Mouse (Mus musculus) Patski (cell line): ENCODE results near the gene Pip4k2a. TPM values are rescaled to one million over a fixed set of nuclear protein-coding genes. Genes with fewer than 3 reads are reported as not detected.
A peak's percentile ranks its signal among the peaks of the same experiment; 100 is the strongest.

ENCODE experiments used
- ATAC-seq: fragments of 100-300 bp; one replicate; pipeline ENCODE4 v1.8.0; 2021
- CTCF ChIA-PET: fragments of 350-600 bp; sonication (Branson Sonifier 250); formaldehyde crosslinking; loops from one replicate; lab custom pipeline; 2022; ENCODE audit warnings: inconsistent platforms; lab: Charles Lee
- POLR2A ChIA-PET: fragments of 350-600 bp; sonication (Branson Sonifier 250); formaldehyde crosslinking; loops from one replicate; lab custom pipeline; 2022; ENCODE audit warnings: antibody characterized with exemption, inconsistent platforms; lab: Charles Lee
- DNase-seq: peaks from one replicate; pipeline ENCODE4 v3.0.0-alpha.2; 2011; ENCODE audit warnings: low read depth, low spot score
- H3K27me3 ChIP-seq: fragments of 371-371 bp; one replicate; pipeline ENCODE4 v1.5.1; 2021
- CTCF ChIP-seq: fragments of 100-300 bp; IDR thresholded peaks from one replicate; pipeline ENCODE4 v1.5.1; 2021
- in situ Hi-C: fragments of 300-500 bp; cut with MboI; formaldehyde crosslinking; loops from 3 replicates; pipeline ENCODE4 v1.11.1; 2018; ENCODE audit warnings: low pct_unique_long_range_greater_than_20kb, mixed read lengths
- polyA plus RNA-seq: library from polyadenylated mRNA; unstranded; gene quantifications from one replicate; pipeline ENCODE4 v1.2.3, GENCODE M21; 2021

Pip4k2a gene
- polyA plus RNA-seq, 1 experiment from 2014 or later, result 17.6 TPM

- in situ Hi-C loops, result no loop called here
- TF ChIP-seq CTCF, result no peak
- CTCF ChIA-PET, result no interaction called here
- DNase-seq (no peak), ATAC-seq (no peak)
- H3K27me3 ChIP-seq, result no peaks in the 10 kb centered on the region
- POLR2A ChIA-PET, result interaction anchor here (1.0 kb wide), 1 partner anchor 54 kb away, joined by 3 read pairs; no protein-coding TSS in a partner anchor
Measured at GRCm38 (mm10) chr2:18943930-18944329, 54.0 kb downstream of the Pip4k2a start.

- TF ChIP-seq CTCF, result no peak
- CTCF ChIA-PET, result interaction anchor here (0.8 kb wide), 1 partner anchor 21 kb away, joined by 3 read pairs; no protein-coding TSS in a partner anchor
- DNase-seq (no peak), ATAC-seq (no peak)
- H3K27me3 ChIP-seq, result no peaks in the 10 kb centered on the region
- POLR2A ChIA-PET, result interaction anchor here (0.6 kb wide), 1 partner anchor 71 kb away, joined by 3 read pairs; no protein-coding TSS in a partner anchor
- in situ Hi-C loops, result no loop called here
Measured at GRCm38 (mm10) chr2:18943366-18943765, 54.6 kb downstream of the Pip4k2a start.

- DNase-seq (no peak), ATAC-seq (no peak)
- no peaks in the 10 kb centered on the region for H3K27me3 ChIP-seq
- CTCF ChIA-PET, result interaction anchor here (1.4 kb wide), 1 partner anchor 9 kb away, joined by 4 read pairs; no protein-coding TSS in a partner anchor
- POLR2A ChIA-PET, result interaction anchor here (0.5 kb wide), 1 partner anchor 39 kb away, joined by 5 read pairs; no protein-coding TSS in a partner anchor
- no peak for TF ChIP-seq CTCF
- in situ Hi-C loops, result no loop called here
Measured at GRCm38 (mm10) chr2:18940693-18941270, 57.1 kb downstream of the Pip4k2a start.

- H3K27me3 ChIP-seq, result no peaks in the 10 kb centered on the region
- CTCF ChIA-PET, result interaction anchor here (0.9 kb wide), 1 partner anchor 9 kb away, joined by 3 read pairs; no protein-coding TSS in a partner anchor
- POLR2A ChIA-PET, result interaction anchor here (0.7 to 0.9 kb wide), 2 partner anchors 22 to 59 kb away, joined by 3 read pairs; partner anchors contain the start of genes 4930426L09Rik and Pip4k2a
- in situ Hi-C loops, result no loop called here
- DNase-seq (no peak), ATAC-seq (peak; percentile 44)
- TF ChIP-seq CTCF, result no peak
Measured at GRCm38 (mm10) chr2:18938923-18939329, 59.0 kb downstream of the Pip4k2a start.

- no peak for DNase-seq
- no peak for ATAC-seq
- in situ Hi-C loops, result no loop called here
- ChIA-PET CTCF (no interaction called here), POLR2A (interaction anchor here (0.7 to 0.9 kb wide), 2 partner anchors 21 to 60 kb away, joined by 3 read pairs; partner anchors contain the start of genes 4930426L09Rik and Pip4k2a)
- H3K27me3 ChIP-seq, result no peaks in the 10 kb centered on the region
- no peak for TF ChIP-seq CTCF
Measured at GRCm38 (mm10) chr2:18938232-18938631, 59.7 kb downstream of the Pip4k2a start.

- in situ Hi-C loops, result no loop called here
- POLR2A ChIA-PET, result no interaction called here
- CTCF ChIA-PET, result interaction anchor here (3.6 kb wide), 1 partner anchor 10 kb away, joined by 12 read pairs; no protein-coding TSS in a partner anchor
- no peak for TF ChIP-seq CTCF
- ATAC-seq, result no peak
- DNase-seq, result no peak
- no peaks in the 10 kb centered on the region for H3K27me3 ChIP-seq
Measured at GRCm38 (mm10) chr2:18937611-18938010, 60.3 kb downstream of the Pip4k2a start.

- ATAC-seq (no peak), DNase-seq (no peak)
- in situ Hi-C loops, result no loop called here
- no peaks in the 10 kb centered on the region for H3K27me3 ChIP-seq
- ChIA-PET CTCF (interaction anchor here (0.6 to 3.6 kb wide), 2 partner anchors 11 to 64 kb away, joined by 3 to 12 read pairs; no protein-coding TSS in a partner anchor), POLR2A (no interaction called here)
- no peak for TF ChIP-seq CTCF
Measured at GRCm38 (mm10) chr2:18936446-18936845, 61.5 kb downstream of the Pip4k2a start.

- ChIA-PET POLR2A (no interaction called here), CTCF (interaction anchor here (0.8 to 3.6 kb wide), 2 partner anchors 12 to 67 kb away, joined by 3 to 12 read pairs; no protein-coding TSS in a partner anchor)
- ATAC-seq (no peak), DNase-seq (no peak)
- no peaks in the 10 kb centered on the region for H3K27me3 ChIP-seq
- in situ Hi-C loops, result no loop called here
- TF ChIP-seq CTCF, result no peak
Measured at GRCm38 (mm10) chr2:18935581-18936027, 62.3 kb downstream of the Pip4k2a start.

GRCm38 (mm10) chr2:18934131-18934530 lies 63.8 kb downstream of the Pip4k2a start:
- DNase-seq (no peak), ATAC-seq (no peak)
- in situ Hi-C loops, result no loop called here
- ChIA-PET CTCF (interaction anchor here (3.6 kb wide), 1 partner anchor 13 kb away, joined by 12 read pairs; no protein-coding TSS in a partner anchor), POLR2A (no interaction called here)
- H3K27me3 ChIP-seq, result no peaks in the 10 kb centered on the region
- no peak for TF ChIP-seq CTCF

- no peaks in the 10 kb centered on the region for H3K27me3 ChIP-seq
- POLR2A ChIA-PET, result no interaction called here
- DNase-seq, result no peak
- in situ Hi-C loops, result no loop called here
- no peak for TF ChIP-seq CTCF
- CTCF ChIA-PET, result no interaction called here
- no peak for ATAC-seq
Measured at GRCm38 (mm10) chr2:18933418-18933817, 64.5 kb downstream of the Pip4k2a start.
